7 mouse cellular contexts compared by ENCODE assay signal in the genomic region with DNA sequence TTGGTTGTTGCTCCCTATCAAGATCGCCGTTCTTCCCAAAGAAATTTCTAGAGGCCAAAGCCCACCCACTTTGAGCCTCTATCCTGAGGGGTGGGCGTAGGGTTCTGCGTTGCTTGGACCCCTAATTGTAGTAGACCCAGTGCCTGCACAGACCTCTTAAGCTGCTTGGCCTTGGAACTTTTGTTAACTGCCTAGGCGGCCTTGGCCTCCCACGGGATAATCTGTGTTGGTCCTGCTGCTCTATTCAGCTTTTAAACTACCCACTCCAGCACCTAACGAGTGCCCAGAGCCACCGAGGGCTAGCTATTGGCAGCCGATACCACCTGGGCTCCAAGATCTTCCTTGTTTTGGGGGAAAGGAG. TPM values are rescaled to one million over a fixed set of nuclear protein-coding genes. Genes with fewer than 3 reads are reported as not detected.
DNase-seq lines count a peak whose midpoint lies in the region; ATAC-seq and TF ChIP-seq lines count a peak whose summit lies in the region.

No protein-coding gene starts in this region.

- 6% methylated on average over 9 of the region's 9 CpGs for WGBS in forebrain, embryonic 10.5 days
- WGBS in intestine, embryonic 15.5 days: 34% methylated on average over 9 of the region's 9 CpGs
- 11% methylated on average over 9 of the region's 9 CpGs for WGBS in neural tube, embryonic 14.5 days

- H3K27ac ChIP-seq in layer of hippocampus, adult 2 months: peak overlapping the region; percentile 79
- H3K27ac ChIP-seq in forebrain, embryonic 10.5 days: peak overlapping the region; percentile 76
- peak overlapping the region; percentile 45 for H3K27ac ChIP-seq in intestine, embryonic 15.5 days
- no peak overlapping the region for H3K27ac ChIP-seq in neural tube, embryonic 14.5 days (ENCODE audit: low read depth, low read length)

- H3K4me3 ChIP-seq in layer of hippocampus, adult 2 months: peak overlapping the region; percentile 50
- peak overlapping the region; percentile 50 for H3K4me3 ChIP-seq in forebrain, embryonic 10.5 days
- H3K4me3 ChIP-seq in intestine, embryonic 15.5 days (replicated peaks): peak overlapping the region; percentile 38
- no peak overlapping the region for H3K4me3 ChIP-seq in neural tube, embryonic 14.5 days (ENCODE audit: low read depth, low read length)

- TF ChIP-seq CTCF in layer of hippocampus, adult 2 months (conservative IDR thresholded peaks at IDR 0.05): no peak

- H3K4me1 ChIP-seq in forebrain, embryonic 10.5 days: peaks cover 48% of the 10 kb centered on the region
- H3K4me1 ChIP-seq in intestine, embryonic 15.5 days (replicated peaks): peaks cover 21% of the 10 kb centered on the region; the same call in 1 of the 2 replicates
- H3K4me1 ChIP-seq in neural tube, embryonic 14.5 days (ENCODE audit: control insufficient read depth, insufficient read depth, low read length): 0 out of 2 replicates have a peak, but pooled peaks cover 5% of the 10 kb centered on the region

- peaks cover 46% of the 10 kb centered on the region for H3K27me3 ChIP-seq in forebrain, embryonic 10.5 days (ENCODE audit: poor library complexity, severe bottlenecking)
- H3K27me3 ChIP-seq in intestine, embryonic 15.5 days (replicated peaks): no peaks in the 10 kb centered on the region
- H3K27me3 ChIP-seq in neural tube, embryonic 14.5 days (ENCODE audit: control insufficient read depth, insufficient read depth, low read length): peaks cover 4% of the 10 kb centered on the region

- peak overlapping the region; percentile 55; the same call in 1 of the 2 replicates for H3K9ac ChIP-seq in intestine, embryonic 15.5 days
- H3K9ac ChIP-seq in neural tube, embryonic 14.5 days (replicated peaks; ENCODE audit: low read depth, low read length): peak overlapping the region; percentile 16; the same call in 1 of the 2 replicates

- no peak for DNase-seq in layer of hippocampus, adult 2 months (ENCODE audit: low spot score in 2 of 2)
- DNase-seq in layer of hippocampus, postnatal 10 days (ENCODE audit: low spot score in 2 of 2): no peak
- DNase-seq in forebrain, embryonic 10.5 days (ENCODE audit: extremely low spot score, low spot score): no peak
- no peak for DNase-seq in spleen, postnatal 36 days (ENCODE audit: low spot score in 2 of 2)
- DNase-seq in natural killer cell, adult 2 months (ENCODE audit: low spot score in 2 of 2): no peak

- no peak for ATAC-seq in intestine, embryonic 15.5 days
- no peak for ATAC-seq in neural tube, embryonic 14.5 days (ENCODE audit: low read depth)

- no peaks in the 10 kb centered on the region for H3K36me3 ChIP-seq in forebrain, embryonic 10.5 days (replicated peaks)
- no peaks in the 10 kb centered on the region; the same call in 1 of the 2 replicates for H3K36me3 ChIP-seq in intestine, embryonic 15.5 days
- no peaks in the 10 kb centered on the region for H3K36me3 ChIP-seq in neural tube, embryonic 14.5 days (ENCODE audit: control insufficient read depth, insufficient read depth, low read length)

- H3K9me3 ChIP-seq in forebrain, embryonic 10.5 days: no peaks in the 10 kb centered on the region
- no peaks in the 10 kb centered on the region for H3K9me3 ChIP-seq in intestine, embryonic 15.5 days
- H3K9me3 ChIP-seq in neural tube, embryonic 14.5 days (ENCODE audit: control insufficient read depth, low read length): no peaks in the 10 kb centered on the region

- peak overlapping the region; percentile 82 for H3K4me2 ChIP-seq in intestine, embryonic 15.5 days (replicated peaks)
- peak overlapping the region; percentile 47 for H3K4me2 ChIP-seq in neural tube, embryonic 14.5 days (ENCODE audit: low read depth, low read length)

RNA-seq across cellular contexts. Expression of gene Hexim1, which starts 3.5 kb away (rescaled TPM):
- total RNA-seq in layer of hippocampus, adult 2 months (2021): 10 to 100 TPM; 48.5 to 50.8 TPM
- 10 to 100 TPM; 38.0 to 38.7 TPM for total RNA-seq in layer of hippocampus, postnatal 10 days (2021)
- polyA plus RNA-seq in forebrain, embryonic 10.5 days (2016; fragmentation: Nextera tagmentation; extraction: Ambion mirVana): 1.8 and 2.0 TPM in 2 replicates
- 4.1 and 4.7 TPM in 2 replicates for polyA plus RNA-seq in intestine, embryonic 15.5 days (2015; fragmentation: Nextera tagmentation; extraction: Ambion mirVana)
- polyA plus RNA-seq in neural tube, embryonic 14.5 days (2014; fragmentation: Nextera tagmentation; extraction: Ambion mirVana): 5.8 and 6.1 TPM in 2 replicates

RNA-seq across cellular contexts. Expression of gene Acbd4, which starts 11.1 kb away (rescaled TPM):
- total RNA-seq in layer of hippocampus, adult 2 months (2021): 10 to 100 TPM; 87.1 to 91.0 TPM
- total RNA-seq in layer of hippocampus, postnatal 10 days (2021): 10 to 100 TPM; 63.1 to 66.1 TPM
- polyA plus RNA-seq in forebrain, embryonic 10.5 days (2016; fragmentation: Nextera tagmentation; extraction: Ambion mirVana): 6.6 and 7.5 TPM in 2 replicates
- polyA plus RNA-seq in intestine, embryonic 15.5 days (2015; fragmentation: Nextera tagmentation; extraction: Ambion mirVana): 17.4 and 22.0 TPM in 2 replicates
- polyA plus RNA-seq in neural tube, embryonic 14.5 days (2014; fragmentation: Nextera tagmentation; extraction: Ambion mirVana): 8.1 and 8.2 TPM in 2 replicates

RNA-seq across cellular contexts. Expression of gene Plcd3, which starts 11.1 kb away (rescaled TPM):
- 10 to 100 TPM in 1 of 2 experiments, 1 to 10 TPM in 1; 9.3 to 10.2 TPM for total RNA-seq in layer of hippocampus, adult 2 months (2021)
- total RNA-seq in layer of hippocampus, postnatal 10 days (2021): 10 to 100 TPM; 13.4 to 13.7 TPM
- polyA plus RNA-seq in forebrain, embryonic 10.5 days (2016; fragmentation: Nextera tagmentation; extraction: Ambion mirVana): 1.5 and 1.7 TPM in 2 replicates
- 1.8 and 2.0 TPM in 2 replicates for polyA plus RNA-seq in intestine, embryonic 15.5 days (2015; fragmentation: Nextera tagmentation; extraction: Ambion mirVana)
- polyA plus RNA-seq in neural tube, embryonic 14.5 days (2014; fragmentation: Nextera tagmentation; extraction: Ambion mirVana): 1.3 and 1.4 TPM in 2 replicates

RNA-seq across cellular contexts. Expression of gene Hexim2, which starts 19.7 kb away (rescaled TPM):
- 10 to 100 TPM in 1 of 2 experiments, 1 to 10 TPM in 1; 9.7 to 16.0 TPM for total RNA-seq in layer of hippocampus, adult 2 months (2021)
- 10 to 100 TPM; 14.4 to 16.9 TPM for total RNA-seq in layer of hippocampus, postnatal 10 days (2021)
- 7.2 and 7.6 TPM in 2 replicates for polyA plus RNA-seq in forebrain, embryonic 10.5 days (2016; fragmentation: Nextera tagmentation; extraction: Ambion mirVana)
- polyA plus RNA-seq in intestine, embryonic 15.5 days (2015; fragmentation: Nextera tagmentation; extraction: Ambion mirVana): 7.9 and 8.8 TPM in 2 replicates
- 24.4 and 29.8 TPM in 2 replicates for polyA plus RNA-seq in neural tube, embryonic 14.5 days (2014; fragmentation: Nextera tagmentation; extraction: Ambion mirVana)

RNA-seq across cellular contexts. Expression of gene Fmnl1, which starts 58.4 kb away (rescaled TPM):
- total RNA-seq in layer of hippocampus, adult 2 months (2021): 100 to 1,000 TPM; 142 to 156 TPM
- 10 to 100 TPM; 83.4 to 87.0 TPM for total RNA-seq in layer of hippocampus, postnatal 10 days (2021)
- polyA plus RNA-seq in forebrain, embryonic 10.5 days (2016; fragmentation: Nextera tagmentation; extraction: Ambion mirVana): 0.47 and 0.81 TPM in 2 replicates
- polyA plus RNA-seq in intestine, embryonic 15.5 days (2015; fragmentation: Nextera tagmentation; extraction: Ambion mirVana): 2.0 and 2.2 TPM in 2 replicates
- polyA plus RNA-seq in neural tube, embryonic 14.5 days (2014; fragmentation: Nextera tagmentation; extraction: Ambion mirVana): 5.1 and 9.2 TPM in 2 replicates
